Mouse (Mus musculus) urinary bladder, postnatal 25 days (tissue): ENCODE data around the gene Itga9.

ENCODE experiments used
- DNase-seq: peaks from one replicate; pipeline ENCODE4 v3.0.0; 2022; ENCODE audit warnings: low spot score

The Itga9 gene

DNA sequence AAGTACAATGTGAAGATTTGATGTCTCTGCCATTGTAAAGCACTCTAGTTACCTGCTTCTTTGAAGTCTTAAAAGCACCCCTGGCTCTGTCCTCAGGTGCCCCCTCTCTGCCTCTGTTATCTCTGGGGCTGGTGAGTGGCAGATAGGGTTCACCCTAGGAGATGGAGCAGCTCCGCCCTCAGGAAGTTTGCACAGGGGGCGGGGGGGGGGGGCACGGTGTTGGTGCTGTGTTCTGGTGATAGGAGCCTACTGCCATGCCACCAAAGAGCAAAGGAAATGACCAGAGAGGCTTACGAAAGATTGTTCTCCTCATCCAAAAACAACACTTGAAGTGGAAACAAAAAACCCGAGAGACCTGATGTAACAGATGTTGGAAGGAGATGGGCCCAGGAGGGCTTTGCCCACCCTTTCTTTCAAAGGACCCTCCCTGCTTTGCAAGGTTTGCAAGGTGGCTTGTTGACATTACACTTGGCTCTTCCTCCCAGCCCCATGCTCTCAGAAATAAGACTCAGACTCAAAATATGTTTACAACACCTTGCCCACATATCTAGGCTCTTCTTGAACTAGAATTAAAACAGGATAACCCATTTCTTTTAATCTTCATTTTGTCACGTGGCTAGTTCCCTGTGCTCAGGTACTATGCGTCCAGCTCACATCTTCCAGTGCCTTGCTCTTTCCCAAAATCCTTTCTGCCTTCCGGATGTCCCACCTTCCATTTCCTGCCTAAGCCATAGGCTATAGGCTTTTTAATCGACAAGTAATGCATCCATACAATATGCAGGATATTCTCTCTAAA, 79.9 kb downstream of the Itga9 start:
- no peak for DNase-seq

DNA sequence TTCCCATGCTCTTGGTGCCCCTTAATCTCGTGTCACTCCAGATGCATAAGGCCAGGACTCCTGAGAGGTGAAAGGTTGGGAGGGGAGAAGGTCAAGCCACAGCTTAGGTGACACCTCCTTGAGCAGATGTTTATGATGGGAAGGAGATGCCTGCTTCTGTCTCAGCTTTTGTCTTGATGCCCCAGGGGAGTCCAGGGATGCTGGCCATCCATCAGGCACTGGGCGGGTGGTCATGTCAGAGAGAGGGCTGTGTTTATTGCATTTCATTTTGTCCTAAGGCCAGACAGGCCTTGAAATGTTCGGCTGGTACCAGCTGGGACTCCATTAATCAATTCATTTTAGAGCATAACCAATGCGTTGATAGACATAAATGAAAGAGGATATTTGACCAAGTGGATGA, 81.8 kb downstream of the Itga9 start:
- DNase-seq: no peak

GRCm38 (mm10) chr9:118688921-118689451, 82.5 kb downstream of the Itga9 start:
- DNase-seq: no peak

DNA sequence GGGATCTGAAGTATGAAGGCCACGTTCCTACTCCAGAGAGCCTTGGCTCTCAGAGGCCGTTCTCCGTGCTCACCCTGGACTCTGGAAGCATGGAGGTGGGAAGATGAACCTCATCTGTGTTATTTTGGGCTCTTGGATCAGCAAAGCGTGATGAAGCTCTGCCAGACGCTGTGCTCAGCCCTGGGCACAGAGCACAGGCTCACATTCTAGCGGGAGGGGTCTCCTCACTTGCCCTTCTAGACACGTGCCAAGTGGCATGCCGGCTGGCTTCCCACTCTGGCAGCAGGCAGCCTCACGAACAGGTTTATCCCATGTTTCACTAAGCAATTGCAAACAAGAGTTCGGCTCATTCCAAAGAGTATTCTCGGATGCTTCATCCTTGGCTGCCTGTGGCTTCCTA, 86.8 kb downstream of the Itga9 start:
- DNase-seq: no peak

GRCm38 (mm10) chr9:118694420-118694825, 87.9 kb downstream of the Itga9 start:
- no peak for DNase-seq

- DNase-seq: no peak
These were observed 91.7 kb downstream of the Itga9 start for GRCm38 (mm10) chr9:118698191-118698590.

DNA sequence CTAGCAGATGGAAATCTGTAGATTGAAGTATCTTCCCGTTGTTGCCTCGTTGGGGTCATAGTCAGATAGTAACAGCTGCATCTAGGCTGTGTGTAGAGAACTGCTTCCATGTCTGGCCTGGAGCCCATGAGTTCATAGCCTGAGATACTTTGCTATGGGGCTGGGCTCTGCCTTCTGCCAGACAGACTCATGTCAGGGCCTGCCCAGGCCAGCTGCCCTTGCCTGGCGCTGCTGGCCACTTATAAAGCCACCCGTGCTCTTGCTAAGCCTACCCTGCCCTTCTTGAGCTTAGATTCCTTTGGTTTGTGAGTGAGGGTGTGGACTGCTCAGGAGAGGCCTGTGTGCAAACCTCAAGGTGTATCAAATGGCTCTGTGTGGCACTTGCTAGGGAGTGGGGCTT, 93.2 kb downstream of the Itga9 start:
- DNase-seq: no peak

- no peak for DNase-seq
These were observed 94.4 kb downstream of the Itga9 start for GRCm38 (mm10) chr9:118700889-118701288.

DNA sequence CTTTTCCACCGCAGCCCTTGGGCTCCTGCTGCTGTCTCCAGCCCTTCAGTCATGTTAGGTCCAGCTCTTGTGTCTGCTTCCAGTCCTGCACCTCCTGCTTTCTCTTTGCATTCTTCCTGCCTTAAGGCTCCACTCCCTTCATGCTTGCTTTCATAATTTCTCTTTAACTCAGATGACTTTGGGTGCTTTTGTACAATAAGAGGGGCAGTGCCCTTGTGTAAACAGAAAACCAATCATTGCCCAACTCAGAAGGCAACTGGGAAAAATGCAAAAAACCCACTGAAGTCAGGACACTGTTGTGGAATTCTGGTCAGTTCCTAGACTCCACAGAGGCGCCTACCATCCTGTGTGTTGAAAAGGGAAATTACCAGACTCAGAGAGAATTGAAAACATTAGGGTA, 95.3 kb downstream of the Itga9 start:
- DNase-seq: no peak

DNA sequence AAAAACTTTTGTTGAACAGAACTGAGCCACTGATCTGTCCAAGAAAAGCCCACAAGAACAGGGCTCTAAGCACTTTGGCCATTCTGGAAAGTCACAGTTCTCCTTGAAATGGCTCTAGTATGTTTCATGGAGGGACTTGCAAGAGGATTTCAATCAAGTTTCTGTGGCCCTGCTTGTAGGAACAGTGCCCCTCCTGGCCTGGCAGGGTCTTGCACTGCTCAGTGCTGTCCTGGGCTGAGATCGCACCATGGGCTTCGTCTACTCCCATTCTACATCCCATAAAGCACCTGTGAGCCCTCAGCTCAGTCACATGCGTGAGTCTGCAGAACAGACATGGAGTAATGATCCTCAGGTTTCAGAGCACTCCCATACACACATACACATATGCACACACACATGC, 96.7 kb downstream of the Itga9 start:
- DNase-seq: no peak

- no peak for DNase-seq
These were observed 99.0 kb downstream of the Itga9 start for GRCm38 (mm10) chr9:118705381-118706074.

DNA sequence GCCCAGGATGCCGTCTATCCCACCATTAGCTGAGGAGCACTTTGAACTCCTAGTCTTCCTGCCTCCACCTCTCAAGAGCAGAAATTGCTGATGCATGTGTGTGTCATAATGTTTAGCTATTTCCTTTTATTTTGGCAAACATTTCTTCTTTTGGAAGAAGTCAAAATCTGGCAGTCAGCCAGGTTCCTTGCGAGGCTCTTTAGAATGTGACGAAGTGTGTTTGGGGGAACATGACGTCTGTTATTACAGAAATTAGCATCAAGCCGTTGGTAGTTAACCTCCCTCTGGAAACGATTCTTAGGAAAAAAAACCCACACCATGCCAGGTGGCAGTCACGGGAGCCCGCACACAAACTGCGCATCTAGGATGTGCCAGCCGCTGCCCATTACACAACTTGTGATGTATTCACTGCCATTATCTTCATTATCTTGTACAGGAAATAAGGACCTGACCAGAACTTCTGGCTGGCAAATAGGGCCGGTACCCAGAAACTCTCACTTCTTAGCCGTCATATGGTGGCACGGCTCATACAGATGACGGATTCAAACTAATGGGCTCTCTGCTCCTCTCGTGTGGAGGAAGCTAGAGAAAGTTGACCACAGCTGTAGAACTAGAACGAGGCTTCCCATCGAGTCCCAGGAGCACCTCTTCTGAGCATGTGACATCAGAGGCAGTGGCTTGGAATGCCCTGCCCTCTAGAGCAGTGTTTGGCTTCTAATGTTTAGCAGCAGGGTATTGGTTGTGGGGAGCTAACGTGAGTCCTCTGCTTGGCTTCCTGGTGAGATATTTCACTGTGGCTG, 99.9 kb downstream of the Itga9 start:
- DNase-seq: no peak

- no peak for DNase-seq
These were observed 104.1 kb downstream of the Itga9 start for GRCm38 (mm10) chr9:118710625-118711024.

- no peak for DNase-seq
These were observed 105.3 kb downstream of the Itga9 start for GRCm38 (mm10) chr9:118711749-118712148.

- no peak for DNase-seq
These were observed 107.0 kb downstream of the Itga9 start for GRCm38 (mm10) chr9:118713515-118713914.

GRCm38 (mm10) chr9:118714536-118714935, 108.0 kb downstream of the Itga9 start:
- DNase-seq: no peak

DNA sequence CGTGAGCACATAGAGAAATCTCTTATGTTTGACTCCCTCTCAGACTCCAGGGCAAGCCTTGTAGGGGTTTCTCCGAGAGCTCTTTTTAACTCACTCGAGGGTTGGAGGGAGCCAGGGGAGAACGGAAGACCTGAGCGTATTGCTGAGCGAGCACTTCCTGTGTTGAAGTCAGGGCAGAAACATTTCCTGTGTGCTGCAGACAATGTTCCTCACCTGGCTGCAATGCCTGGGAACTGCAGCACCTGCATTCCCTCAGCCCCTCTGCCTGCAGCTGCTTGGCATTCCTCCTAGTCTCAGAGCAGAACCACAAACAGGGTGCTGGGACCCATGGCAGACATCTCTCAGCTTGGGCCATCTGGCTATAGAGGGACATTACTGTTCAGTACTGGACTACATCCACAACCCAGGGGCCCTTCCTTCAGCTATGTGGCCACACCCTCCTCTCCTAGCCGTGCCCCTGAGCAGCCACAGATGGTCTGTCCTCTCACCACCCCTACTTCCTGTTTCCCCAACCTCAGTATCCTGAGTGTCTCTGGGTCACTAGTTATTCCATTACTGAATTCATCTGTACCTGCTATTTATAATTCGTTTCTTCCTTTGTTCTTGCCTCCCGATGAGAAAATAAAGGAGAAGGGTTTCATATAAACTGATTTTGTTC, 109.6 kb downstream of the Itga9 start:
- DNase-seq: no peak

DNA sequence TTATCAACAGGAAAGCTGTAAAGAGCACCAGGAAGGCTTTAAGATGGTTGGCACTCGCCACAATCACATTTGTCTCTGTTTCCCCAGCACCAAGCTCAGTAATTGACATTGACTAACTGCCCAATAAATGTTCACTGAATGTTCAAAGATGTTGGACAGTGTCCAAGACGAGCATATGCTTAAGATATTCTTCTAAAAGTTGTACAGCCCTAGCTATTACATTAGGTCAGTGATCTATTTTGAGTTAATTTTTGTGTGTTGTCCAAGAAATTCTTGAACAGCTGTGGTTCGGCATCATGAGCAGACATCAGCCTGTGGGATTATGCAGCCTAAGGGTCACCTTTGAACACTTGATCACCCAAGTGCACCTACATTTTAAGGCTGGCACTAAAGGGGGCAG, 110.9 kb downstream of the Itga9 start:
- DNase-seq: no peak

DNA sequence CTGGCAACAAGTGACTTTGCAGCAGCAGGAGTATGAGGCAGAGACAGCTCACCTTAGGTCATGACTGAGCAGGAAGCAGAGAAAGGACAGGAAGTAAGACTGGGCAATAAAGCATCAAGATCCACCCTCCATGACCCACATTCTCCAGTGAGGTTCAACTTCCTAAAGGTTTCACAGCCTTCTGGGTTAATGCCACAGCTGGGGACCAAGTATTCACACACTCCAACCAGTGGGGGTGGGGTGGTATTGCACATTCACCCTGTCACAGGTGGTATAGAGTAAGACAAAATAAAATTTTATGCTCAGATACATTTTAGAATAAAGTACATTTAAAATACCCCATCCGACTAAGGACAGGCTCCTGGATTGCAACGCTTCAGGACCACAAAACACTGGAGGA, 112.0 kb downstream of the Itga9 start:
- DNase-seq: no peak

DNA sequence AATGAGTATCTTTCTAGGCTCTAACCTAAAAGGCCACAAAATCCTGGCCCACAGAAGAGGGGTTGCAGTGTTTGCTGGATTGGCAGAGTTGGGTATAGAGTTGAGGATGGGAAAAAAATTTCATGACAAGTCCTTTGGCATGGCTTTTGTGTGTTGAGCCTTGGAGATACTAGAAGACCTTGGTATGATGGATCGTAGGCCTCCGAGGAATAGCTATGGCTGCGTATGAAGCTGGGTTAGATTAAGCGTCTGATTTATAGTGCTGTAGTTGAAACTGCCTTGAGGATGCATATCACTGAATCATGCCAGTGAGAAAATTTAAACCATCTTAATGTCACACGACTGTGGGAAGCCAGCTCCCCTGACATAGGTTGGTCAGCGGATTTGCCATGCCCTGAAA, 114.6 kb downstream of the Itga9 start:
- DNase-seq: no peak

DNA sequence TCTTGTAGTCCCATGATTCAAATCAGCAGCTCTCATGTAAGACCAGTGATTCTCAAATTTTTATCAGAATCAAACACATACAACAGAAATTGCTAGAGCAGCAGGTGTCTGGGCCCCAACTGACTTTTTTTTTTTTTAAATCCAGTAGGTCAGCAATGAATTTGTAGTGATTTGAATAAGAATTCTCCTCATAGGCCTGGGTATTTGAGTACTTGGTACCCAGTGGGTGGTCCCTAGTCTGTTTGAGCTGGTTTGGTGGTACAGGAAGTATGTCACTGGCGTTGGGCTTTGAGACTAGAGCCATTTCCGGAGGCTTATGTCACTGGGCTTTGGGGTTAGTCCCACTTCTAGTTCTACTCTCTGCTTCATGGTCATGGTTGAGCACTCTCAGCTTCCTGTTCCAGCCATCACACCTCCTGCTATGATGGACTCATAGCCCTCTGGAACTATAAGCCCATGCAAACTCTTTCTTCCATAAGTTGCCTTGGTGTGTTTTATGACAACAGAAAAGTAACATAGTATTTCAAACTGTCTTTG, 116.4 kb downstream of the Itga9 start:
- DNase-seq: no peak

- no peak for DNase-seq
These were observed 118.6 kb downstream of the Itga9 start for GRCm38 (mm10) chr9:118725128-118725527.
